Mouse (Mus musculus) brain, adult 10 weeks (tissue): ENCODE measurements around the gene Olfr1491. TPM values are rescaled to one million over a fixed set of nuclear protein-coding genes. Genes with fewer than 3 reads are reported as not detected.

Experiments used
- polyA plus RNA-seq: library from polyadenylated mRNA; stranded (reverse); fragments of 350-450 nt; fragmentation: Illumina TruSeq; extraction: RNeasy Lipid Tissue Mini Kit (QIAGEN cat#74804); gene quantifications from one replicate; pipeline ENCODE4 v1.2.3, GENCODE M21; 2015; ENCODE audit warnings: low read depth, low replicate concordance

The Olfr1491 gene
- polyA plus RNA-seq: not detected

DNA sequence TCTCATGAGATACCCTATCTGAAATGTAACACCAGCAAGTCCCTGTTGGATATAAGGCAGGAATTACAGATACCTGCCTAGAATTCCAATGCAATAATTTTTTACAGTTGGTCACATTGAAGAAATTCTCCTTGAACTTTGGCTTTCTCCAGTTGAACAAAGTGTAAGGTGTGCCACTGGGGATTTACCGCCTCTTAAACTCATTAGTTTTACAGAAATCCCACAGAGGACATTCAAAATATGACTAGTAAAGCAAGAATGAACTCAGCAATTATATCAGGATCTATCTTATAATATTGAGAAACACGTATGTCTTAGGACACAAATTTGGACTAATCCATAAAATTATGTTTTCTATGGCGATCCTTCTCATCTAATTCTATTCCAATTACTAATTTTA lies at the start of gene Olfr1491:
Gene Olfr1491, plus strand, starts transcription at position 301 of the 400 bp plus-strand sequence.

DNA sequence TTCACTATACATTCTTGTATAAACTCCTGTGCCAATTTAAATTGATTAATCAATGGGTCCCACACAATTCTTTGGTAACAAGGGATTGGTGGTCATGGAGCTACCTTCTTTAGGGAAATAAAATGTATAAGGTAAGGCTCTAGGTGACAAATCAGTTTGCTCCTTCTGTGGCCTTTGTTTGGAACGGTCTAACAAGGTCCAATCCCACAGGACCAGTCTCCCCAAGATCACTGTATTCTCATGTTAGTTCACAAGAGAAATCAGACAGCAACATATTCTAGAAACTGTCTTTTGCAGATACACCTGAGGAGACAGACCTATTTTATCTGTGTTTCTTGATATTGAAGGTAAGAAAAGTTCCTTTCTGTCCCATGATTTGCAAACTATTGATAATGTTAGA lies 46.3 kb upstream of the Olfr1491 start, which contains the start of gene Olfr1490:
Gene Olfr1490, plus strand, starts transcription at position 301 of the 400 bp plus-strand sequence.

DNA sequence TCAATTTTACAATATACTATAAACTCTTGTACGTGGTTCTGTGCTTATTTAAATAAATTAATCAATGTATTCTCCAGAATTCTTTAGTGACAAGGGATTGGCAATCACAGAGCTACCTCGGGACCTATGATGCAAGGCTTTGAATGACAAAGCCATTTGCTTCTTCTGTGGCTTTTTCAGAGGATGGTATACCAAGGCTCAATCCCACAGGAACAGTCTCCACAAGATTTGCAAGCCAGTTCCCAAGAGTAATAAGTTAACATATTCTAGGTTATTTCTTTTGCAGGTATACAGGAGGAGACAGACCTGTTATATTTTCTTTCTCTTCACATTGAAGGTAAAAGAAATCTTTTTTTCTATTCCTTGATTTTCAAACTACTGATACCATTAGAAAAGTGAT lies 25.9 kb downstream of the Olfr1491 start, which contains the start of gene Olfr1493-ps1:
Gene Olfr1493-ps1, plus strand, starts transcription at position 301 of the 400 bp plus-strand sequence.

DNA sequence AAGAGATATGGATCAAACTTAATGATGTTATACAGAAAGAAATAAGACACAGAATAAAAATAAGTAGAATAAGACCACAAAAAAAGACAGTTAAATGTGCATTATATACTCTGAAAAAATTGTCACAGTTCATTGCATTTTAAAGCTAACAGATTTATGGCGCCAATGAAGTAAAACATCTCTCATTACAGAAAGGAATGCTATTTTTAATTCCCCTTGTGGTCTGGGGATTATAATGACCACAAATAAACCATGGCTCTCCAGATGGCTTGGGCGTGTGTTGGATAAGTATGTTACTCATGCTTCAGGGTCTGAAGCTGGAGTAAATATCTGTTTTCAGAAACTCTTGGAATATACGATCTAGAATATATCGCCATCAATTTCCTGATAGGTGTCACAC lies 42.4 kb downstream of the Olfr1491 start, which contains the start of gene Olfr1494:
Gene Olfr1494, plus strand, starts transcription at position 301 of the 400 bp plus-strand sequence.

Other genes starting within 250 kb of the Olfr1491 start
- gene Olfr1472, start 241.2 kb upstream of the Olfr1491 start, polyA plus RNA-seq: not detected
- gene Olfr1474, start 227.7 kb upstream of the Olfr1491 start, polyA plus RNA-seq: not detected
- not detected for gene Olfr1475, start 217.1 kb upstream of the Olfr1491 start, polyA plus RNA-seq
- not detected for gene Olfr1477, start 196.7 kb upstream of the Olfr1491 start, polyA plus RNA-seq
- gene Olfr1480, start 169.4 kb upstream of the Olfr1491 start, polyA plus RNA-seq: not detected
- not detected for gene Olfr1484, start 113.8 kb upstream of the Olfr1491 start, polyA plus RNA-seq
- not detected for gene Olfr1487, start 79.9 kb upstream of the Olfr1491 start, polyA plus RNA-seq
- gene Olfr1489, start 65.6 kb upstream of the Olfr1491 start, polyA plus RNA-seq: not detected
- gene Olfr1490, start 46.2 kb upstream of the Olfr1491 start, polyA plus RNA-seq: not detected
- gene Olfr1493-ps1, start 26.0 kb downstream of the Olfr1491 start, polyA plus RNA-seq: not detected
- gene Olfr1494, start 42.5 kb downstream of the Olfr1491 start, polyA plus RNA-seq: not detected
- not detected for gene Olfr1495, start 67.3 kb downstream of the Olfr1491 start, polyA plus RNA-seq
- not detected for gene Olfr1496, start 80.6 kb downstream of the Olfr1491 start, polyA plus RNA-seq
- gene Olfr1497, start 100.9 kb downstream of the Olfr1491 start, polyA plus RNA-seq: not detected
- not detected for gene Olfr1499, start 122.2 kb downstream of the Olfr1491 start, polyA plus RNA-seq
- not detected for gene Olfr1500, start 133.2 kb downstream of the Olfr1491 start, polyA plus RNA-seq
- not detected for gene Olfr1501, start 153.4 kb downstream of the Olfr1491 start, polyA plus RNA-seq
- gene Olfr1502, start 164.5 kb downstream of the Olfr1491 start, polyA plus RNA-seq: not detected
- gene Olfr1504, start 200.7 kb downstream of the Olfr1491 start, polyA plus RNA-seq: not detected
- not detected for gene Olfr1505, start 216.3 kb downstream of the Olfr1491 start, polyA plus RNA-seq